9 mouse cellular contexts compared by ENCODE assay signal in genomic region chr7:120632518-120632917, GRCm38 (mm10). TPM values are rescaled to one million over a fixed set of nuclear protein-coding genes. Genes with fewer than 3 reads are reported as not detected.
DNase-seq lines count a peak whose midpoint lies in the region; ATAC-seq and TF ChIP-seq lines count a peak whose summit lies in the region.
"Had no signal": no experiment of that assay in that cellular context is flagged by ENCODE, and none has a peak within 500 bp of the region (broad histone marks: within the 10 kb centered on the region; RNA-seq: fewer than 3 reads in every experiment).

No protein-coding gene starts in this region.

- in situ Hi-C loops in CH12.LX (cut with MboI; ENCODE audit: low pct_ligation_motif_present, low pct_unique_long_range_greater_than_20kb, low sequenced_read_pairs), result loop anchor here (10.0 to 25.0 kb wide), 2 partner anchors 192 to 520 kb away; partner anchors contain the start of gene Tmem159

- no peak overlapping the region for H3K9ac ChIP-seq in CH12.LX (ENCODE audit: insufficient read depth, low read depth)
- H3K9ac ChIP-seq: neural tube, embryonic 13.5 days had no signal

- dilution Hi-C loops in CH12.LX (cut with MboI; ENCODE audit: extremely low pct_ligation_motif_present, extremely low pct_unique_long_range_greater_than_20kb, low sequenced_read_pairs), result no loop called here

- no peaks in the 10 kb centered on the region for H3K27me3 ChIP-seq in heart, embryonic 10.5 days (ENCODE audit: insufficient read depth, poor library complexity, severe bottlenecking)
- no peaks in the 10 kb centered on the region for H3K27me3 ChIP-seq in CH12.LX (replicated peaks)
- H3K27me3 ChIP-seq: neural tube, embryonic 13.5 days had no signal

- peak; percentile 10 for DNase-seq in heart, postnatal 4 days
- no peak for DNase-seq in heart, embryonic 10.5 days (ENCODE audit: low spot score)
- DNase-seq in 3T3-L1 (ENCODE audit: low read depth, low spot score) (peak; percentile 61), CH12.LX (ENCODE audit: extremely low read depth) (peak; percentile 48)
- peak; percentile 27 for DNase-seq in kidney, postnatal 10 days
- peak; percentile 68 for DNase-seq in telencephalon, adult 2 months (ENCODE audit: low read depth, low spot score)
- no peak for DNase-seq in urinary bladder, postnatal 4 days (ENCODE audit: low spot score in 2 of 2)

- peaks cover 2% of the 10 kb centered on the region; the same call in 1 of the 2 replicates for H3K36me3 ChIP-seq in heart, embryonic 10.5 days
- H3K36me3 ChIP-seq in CH12.LX (replicated peaks in 1 of 2; ENCODE audit: control insufficient read depth in 1 of 2, insufficient read depth in 1 of 2, low read length in 1 of 2), result peaks cover 0 to 3% of the 10 kb centered on the region in 2 experiments

- TF ChIP-seq RAD21 in CH12.LX (IDR thresholded peaks at IDR 0.05; ENCODE audit: low read depth, low read length), result peak; percentile 76

- TF ChIP-seq POLR2A in CH12.LX (IDR thresholded peaks at IDR 0.05; ENCODE audit: low read depth, low read length), result no peak

- peaks cover 9% of the 10 kb centered on the region for H3K4me1 ChIP-seq in heart, embryonic 10.5 days
- H3K4me1 ChIP-seq in CH12.LX (ENCODE audit: control insufficient read depth in 1 of 2, insufficient read depth in 2 of 2), result peaks cover 5 to 20% of the 10 kb centered on the region in 2 experiments; a peak in 3 of 4 replicates

- no peaks in the 10 kb centered on the region for H3K9me3 ChIP-seq in heart, embryonic 10.5 days
- H3K9me3 ChIP-seq in CH12.LX (replicated peaks; ENCODE audit: low read length), result no peaks in the 10 kb centered on the region
- H3K9me3 ChIP-seq: neural tube, embryonic 13.5 days had no signal

- no peak overlapping the region for H3K27ac ChIP-seq in heart, embryonic 10.5 days
- no peak overlapping the region for H3K27ac ChIP-seq in CH12.LX (ENCODE audit: insufficient read depth, low read depth)
- H3K27ac ChIP-seq: neural tube, embryonic 13.5 days had no signal

- TF ChIP-seq CTCF in CH12.LX (conservative IDR thresholded peaks at IDR 0.05 in 1 of 2, IDR thresholded peaks at IDR 0.05 in 1 of 2; ENCODE audit: low read depth in 2 of 2, low read length in 2 of 2), result peak in 1 of 2 experiments; percentile 76; a peak in 2 of 4 replicates

- ATAC-seq in megakaryocyte-erythroid progenitor cell, adult 5-6 weeks (replicated peaks; ENCODE audit: low FRiP score, low TSS enrichment, poor library complexity, severe bottlenecking), result no peak

- TF ChIP-seq EP300 in CH12.LX (IDR thresholded peaks at IDR 0.05; ENCODE audit: low read length), result no peak

- no peak overlapping the region for H3K4me2 ChIP-seq in CH12.LX (ENCODE audit: insufficient read depth, low read depth, poor library complexity, severe bottlenecking)
- H3K4me2 ChIP-seq: neural tube, embryonic 13.5 days had no signal

- WGBS in heart, embryonic 10.5 days, result 67% methylated on average over 1 of the region's 1 CpGs

- H3K79me2 ChIP-seq in CH12.LX (replicated peaks; ENCODE audit: control insufficient read depth, extremely low read depth, insufficient read depth, poor library complexity, severe bottlenecking), result peaks cover 22% of the 10 kb centered on the region

- H3K4me3 ChIP-seq in heart, embryonic 10.5 days, result no peak overlapping the region
- H3K4me3 ChIP-seq in CH12.LX (replicated peaks in 1 of 3; ENCODE audit: low read depth in 2 of 3, low read length in 2 of 3, poor library complexity in 1 of 3), result no peak overlapping the region
- H3K4me3 ChIP-seq: neural tube, embryonic 13.5 days had no signal

TF ChIP-seq in CH12.LX, 34 proteins besides CTCF, POLR2A, EP300 and RAD21:
- TF ChIP-seq MAX (IDR thresholded peaks at IDR 0.05; ENCODE audit: low read length) (peak; percentile 49; the same call in 1 of the 2 replicates), SIN3A (IDR thresholded peaks at IDR 0.05; ENCODE audit: low read length) (0 out of 2 replicates have a peak, but pooled peaks have one; percentile 27), JUND (conservative IDR thresholded peaks at IDR 0.05; ENCODE audit: low read depth, low read length) (0 out of 2 replicates have a peak, but pooled peaks have one; percentile 11), E2F4 (IDR thresholded peaks at IDR 0.05; ENCODE audit: insufficient replicate concordance, low read depth, low read length) (no peak), UBTF (IDR thresholded peaks at IDR 0.05; ENCODE audit: low read depth, low read length) (no peak), SMC3 (IDR thresholded peaks at IDR 0.05; ENCODE audit: low read depth, low read length) (peak; percentile 46), ETS1 (conservative IDR thresholded peaks at IDR 0.05; ENCODE audit: low read depth, low read length) (no peak), MAFK (IDR thresholded peaks at IDR 0.05; ENCODE audit: insufficient replicate concordance, low read length) (no peak), MYC (IDR thresholded peaks at IDR 0.05; ENCODE audit: low read depth, low read length) (peak; percentile 90)
TF ChIP-seq in CH12.LX: peak in this region for 5.

RNA-seq across cellular contexts. Expression of gene Uqcrc2, which starts 2.5 kb away (rescaled TPM):
- total RNA-seq in heart, postnatal 4 days (2021), result 100 to 1,000 TPM; 820 to 827 TPM
- polyA plus RNA-seq in heart, embryonic 10.5 days (2016; fragmentation: Nextera tagmentation; extraction: Ambion mirVana), result 310 and 390 TPM in 2 replicates
- total RNA-seq in CH12.LX (2012; rRNA removed), result 155 and 158 TPM in 2 replicates
- total RNA-seq in CH12.LX (2014; rRNA removed), result 318 and 341 TPM in 2 replicates
- polyA plus RNA-seq in CH12.LX (2012; ENCODE audit: insufficient read length, low read depth), result 237 TPM in 2 replicates
- total RNA-seq in megakaryocyte-erythroid progenitor cell, adult 5-6 weeks (2014; fragmentation: Nextera tagmentation), result 207 and 215 TPM in 2 replicates
- total RNA-seq in megakaryocyte-erythroid progenitor cell, adult 5-6 weeks (2017), result 222 and 233 TPM in 2 replicates

RNA-seq across cellular contexts. Expression of gene Pdzd9, which starts 37.6 kb away (rescaled TPM):
- total RNA-seq in heart, postnatal 4 days (2021), result not detected
- polyA plus RNA-seq in heart, embryonic 10.5 days (2016; fragmentation: Nextera tagmentation; extraction: Ambion mirVana), result 0.31 and 0.40 TPM in 2 replicates
- total RNA-seq in CH12.LX (2012; rRNA removed), result 0.51 and 0.59 TPM in 2 replicates
- total RNA-seq in CH12.LX (2014; rRNA removed), result not detected in 2 replicates
- polyA plus RNA-seq in CH12.LX (2012; ENCODE audit: insufficient read length, low read depth), result 0.30 and 0.39 TPM in 2 replicates
- not detected in 2 replicates for total RNA-seq in megakaryocyte-erythroid progenitor cell, adult 5-6 weeks (2014; fragmentation: Nextera tagmentation)
- total RNA-seq in megakaryocyte-erythroid progenitor cell, adult 5-6 weeks (2017), result not detected in 2 replicates

RNA-seq across cellular contexts. Expression of gene Mosmo, which starts 44.9 kb away (rescaled TPM):
- total RNA-seq in heart, postnatal 4 days (2021), result 10 to 100 TPM; 30.0 to 33.6 TPM
- polyA plus RNA-seq in heart, embryonic 10.5 days (2016; fragmentation: Nextera tagmentation; extraction: Ambion mirVana), result 11.5 and 12.5 TPM in 2 replicates
- total RNA-seq in CH12.LX (2012; rRNA removed) (14.0 and 15.9 TPM in 2 replicates), CH12.LX (2014; rRNA removed) (19.0 and 21.8 TPM in 2 replicates)
- 10.4 and 10.9 TPM in 2 replicates for polyA plus RNA-seq in CH12.LX (2012; ENCODE audit: insufficient read length, low read depth)
- total RNA-seq in megakaryocyte-erythroid progenitor cell, adult 5-6 weeks (2014; fragmentation: Nextera tagmentation), result 31.7 and 38.8 TPM in 2 replicates
- total RNA-seq in megakaryocyte-erythroid progenitor cell, adult 5-6 weeks (2017), result 15.4 and 42.1 TPM in 2 replicates

Comparison
In these comparisons a context has a peak if more than half of its experiments do, and no peak if none do; other contexts are left out.
1. DNase-seq: peak in heart, postnatal 4 days (single experiment), 3T3-L1 (single experiment), CH12.LX (single experiment), kidney, postnatal 10 days (single experiment) and telencephalon, adult 2 months (single experiment); none in heart, embryonic 10.5 days (single experiment) and urinary bladder, postnatal 4 days (0 of 2).